Mouse (Mus musculus) spleen, adult 2 months (tissue): Measurements from ENCODE around the gene Efcab11.

Experiments used
- CTCF ChIP-seq: fragments of 200-500 bp; IDR thresholded peaks from 2 replicates; pipeline ENCODE4 v1.5.1; 2011; ENCODE audit warnings: mild to moderate bottlenecking, inconsistent platforms; ENCODE audit not compliant: insufficient read depth, insufficient read length, insufficient replicate concordance; ENCODE audit errors: extremely low read depth
- POLR2A ChIP-seq: fragments of 200-500 bp; IDR thresholded peaks from 2 replicates; pipeline ENCODE4 v1.6.1; 2011; ENCODE audit warnings: low read depth, low read length, inconsistent platforms

DNA sequence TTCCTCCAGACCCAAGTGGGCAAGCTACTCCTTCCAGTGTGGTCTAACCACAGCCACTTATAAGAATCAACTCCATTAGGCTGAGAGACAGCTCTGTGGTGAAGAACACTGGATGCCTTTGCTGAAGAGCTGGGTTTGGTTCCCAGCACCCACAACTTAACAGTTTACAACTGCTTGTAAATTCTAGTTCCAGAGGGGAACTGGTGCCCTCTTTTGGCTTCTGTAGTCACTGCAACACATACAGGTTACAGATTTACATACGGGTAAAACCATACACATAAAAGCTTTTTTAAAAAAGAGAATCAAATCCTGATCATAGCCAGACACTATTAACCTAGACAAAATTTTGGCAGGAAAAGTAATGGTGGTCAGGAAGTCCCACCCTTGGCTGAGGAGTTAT is 50.8 kb downstream of the Efcab11 start:
- no peak for TF ChIP-seq CTCF
- no peak for TF ChIP-seq POLR2A
